Mouse (Mus musculus) embryonic fibroblast, embryonic 13.5 days (primary cell): Measurements from ENCODE around the gene Gm9747.

ENCODE experiments used
- CTCF ChIP-seq: IDR thresholded peaks from 2 replicates; pipeline ENCODE4 v1.5.1; 2011; ENCODE audit warnings: mild to moderate bottlenecking, control low read depth, low read length, moderate library complexity, borderline replicate concordance; ENCODE audit not compliant: insufficient read depth
- POLR2A ChIP-seq: IDR thresholded peaks from 2 replicates; pipeline ENCODE4 v1.6.1; 2011; ENCODE audit warnings: low read depth, mild to moderate bottlenecking, control low read depth, low read length, moderate library complexity

DNA sequence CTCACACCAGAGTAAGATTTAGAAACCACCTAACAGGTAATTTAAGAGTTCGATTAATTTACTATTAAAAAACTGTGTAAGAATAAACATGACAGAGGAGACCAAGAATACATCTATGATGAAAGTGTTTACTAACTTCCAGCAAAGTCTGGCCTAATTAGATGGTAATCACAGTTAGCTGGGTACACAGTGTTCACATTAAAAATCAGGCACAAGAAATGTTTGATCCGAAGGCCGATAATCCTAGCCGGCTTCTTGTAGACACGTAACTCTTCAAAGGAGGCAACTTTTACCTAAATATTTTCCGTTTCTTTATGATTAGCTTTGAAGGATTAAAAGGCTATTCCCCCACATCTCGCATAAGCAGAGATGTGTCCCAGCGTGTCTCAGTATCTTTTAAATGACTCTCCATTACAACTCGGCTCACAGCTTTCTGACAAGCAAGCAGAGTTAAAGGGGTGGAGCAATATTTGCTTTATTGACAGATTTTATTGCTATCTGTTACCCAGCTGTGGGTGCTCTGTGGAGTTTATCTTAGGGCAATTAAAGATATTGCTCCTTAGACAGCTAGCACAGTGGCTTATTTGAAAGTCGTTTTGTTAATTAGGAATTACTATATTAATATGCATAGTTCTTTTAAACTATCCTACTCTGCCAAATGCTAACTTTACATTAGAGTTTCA lies 44.2 kb upstream of the Gm9747 start:
- TF ChIP-seq POLR2A (no peak), CTCF (no peak)
